Mouse (Mus musculus) brain, embryonic 14.5 days (tissue): ENCODE data around the gene Gna13. TPM values are rescaled to one million over a fixed set of nuclear protein-coding genes. Genes with fewer than 3 reads are reported as not detected.

Experiments used
- DNase-seq: peaks from one replicate; pipeline ENCODE4 v3.0.0-alpha.2; 2011; ENCODE audit warnings: low read depth
- CTCF ChIP-seq: fragments of 200-500 bp; IDR thresholded peaks from 2 replicates; pipeline ENCODE4 v1.5.1; 2012; ENCODE audit warnings: inconsistent platforms, mild to moderate bottlenecking, moderate library complexity, borderline replicate concordance; ENCODE audit not compliant: insufficient read depth, insufficient read length; ENCODE audit errors: extremely low read depth
- POLR2A ChIP-seq: fragments of 200-500 bp; IDR thresholded peaks from 2 replicates; pipeline ENCODE4 v1.6.1; 2012; ENCODE audit warnings: mild to moderate bottlenecking, inconsistent platforms, borderline replicate concordance; ENCODE audit not compliant: poor library complexity, insufficient read depth, insufficient read length, severe bottlenecking; ENCODE audit errors: extremely low read depth
- polyA plus RNA-seq: library from polyadenylated mRNA; depleted of rRNA; stranded (reverse); fragments of >200 nt; gene quantifications from 2 replicates; pipeline ENCODE4 v1.2.3, GENCODE M21; 2012; rRNA removed

Gna13 gene
- polyA plus RNA-seq = 26.3 and 30.9 TPM in 2 replicates

- TF ChIP-seq POLR2A = peak; percentile 78
- no peak for TF ChIP-seq CTCF
- DNase-seq = peak; percentile 97
Observed at GRCm38 (mm10) chr11:109362463-109363190, at the start of gene Gna13. Gna13 (plus strand) TSS chr11:109362831.

- no peak for TF ChIP-seq POLR2A
- peak; percentile 61 for TF ChIP-seq CTCF
- no peak for DNase-seq
Observed at GRCm38 (mm10) chr11:109316921-109317320, 45.7 kb upstream of the Gna13 start.

GRCm38 (mm10) chr11:109319471-109319870 is 43.2 kb upstream of the Gna13 start:
- DNase-seq = no peak
- TF ChIP-seq POLR2A (no peak), CTCF (no peak)

- TF ChIP-seq POLR2A = no peak
- no peak for TF ChIP-seq CTCF
- no peak for DNase-seq
Observed at GRCm38 (mm10) chr11:109319946-109320345, 42.7 kb upstream of the Gna13 start.

- TF ChIP-seq CTCF (no peak), POLR2A (no peak)
Observed at GRCm38 (mm10) chr11:109320361-109320933, 42.2 kb upstream of the Gna13 start.

GRCm38 (mm10) chr11:109326270-109326669 is 36.4 kb upstream of the Gna13 start:
- TF ChIP-seq CTCF (no peak), POLR2A (no peak)
- no peak for DNase-seq

More at GRCm38 (mm10) chr11:109320361-109320933, 42.2 kb upstream of the Gna13 start:
- peak; percentile 97 for DNase-seq

- DNase-seq = no peak
- TF ChIP-seq POLR2A = no peak
- TF ChIP-seq CTCF = no peak
Observed at GRCm38 (mm10) chr11:109327381-109327780, 35.2 kb upstream of the Gna13 start.

- no peak for DNase-seq
- no peak for TF ChIP-seq CTCF
- TF ChIP-seq POLR2A = no peak
Observed at GRCm38 (mm10) chr11:109327952-109328351, 34.7 kb upstream of the Gna13 start.

- DNase-seq = no peak
- TF ChIP-seq POLR2A (no peak), CTCF (no peak)
Observed at GRCm38 (mm10) chr11:109329331-109329730, 33.3 kb upstream of the Gna13 start.

GRCm38 (mm10) chr11:109330706-109331393 is 31.8 kb upstream of the Gna13 start:
- no peak for DNase-seq
- TF ChIP-seq CTCF (no peak), POLR2A (no peak)

GRCm38 (mm10) chr11:109331424-109331824 is 31.2 kb upstream of the Gna13 start:
- DNase-seq = peak; percentile 96

More at GRCm38 (mm10) chr11:109331424-109331824, 31.2 kb upstream of the Gna13 start:
- TF ChIP-seq CTCF = peak; percentile 93
- TF ChIP-seq POLR2A = no peak
